Mouse (Mus musculus) left cerebral cortex, postnatal 14 days (tissue): ENCODE data around the gene Soga1. TPM values are rescaled to one million over a fixed set of nuclear protein-coding genes. Genes with fewer than 3 reads are reported as not detected.

ENCODE experiments used
- DNase-seq, 2 experiments: peaks; one replicate each; pipeline ENCODE4 v3.0.0; 2021 to 2022; ENCODE audit warnings: low spot score in 2 of 2, mixed read lengths in 1 of 2
- intact Hi-C: fragments of 180-260 bp; cut with DNase I; formaldehyde crosslinking; loops from one replicate; pipeline ENCODE4 v1.15.1; 2025
- total RNA-seq, 2 experiments: library from RNA; stranded (reverse); gene quantifications; 2 replicates each; pipeline ENCODE4 v1.2.3; 2021

The Soga1 gene
- total RNA-seq, 2 experiments from 2014 or later = 38.8 to 41.1 TPM

- intact Hi-C loops = no loop called here
- no peak for DNase-seq
Observed at GRCm38 (mm10) chr2:157084831-157085585, 6.0 kb upstream of the Soga1 start.

- intact Hi-C loops = no loop called here
Observed at GRCm38 (mm10) chr2:157081960-157082359, 2.9 kb upstream of the Soga1 start.

GRCm38 (mm10) chr2:157081331-157081730 lies 2.3 kb upstream of the Soga1 start:
- intact Hi-C loops = no loop called here
- DNase-seq = no peak

More at GRCm38 (mm10) chr2:157081960-157082359, 2.9 kb upstream of the Soga1 start:
- no peak for DNase-seq

- intact Hi-C loops = loop anchor here (5.0 kb wide), 2 partner anchors 37 to 202 kb away; no protein-coding TSS in a partner anchor
- no peak for DNase-seq
Observed at GRCm38 (mm10) chr2:157079701-157080180, 687 bp upstream of the Soga1 start.

GRCm38 (mm10) chr2:157078059-157078792 lies 828 bp downstream of the Soga1 start:
- intact Hi-C loops = loop anchor here (5.0 kb wide), 2 partner anchors 36 to 201 kb away; no protein-coding TSS in a partner anchor
- DNase-seq = no peak

- intact Hi-C loops = loop anchor here (5.0 kb wide), 2 partner anchors 35 to 200 kb away; no protein-coding TSS in a partner anchor
- DNase-seq = peak; percentile 71 to 75
Observed at GRCm38 (mm10) chr2:157077641-157078058, 1.4 kb downstream of the Soga1 start.

GRCm38 (mm10) chr2:157077160-157077559 lies 1.9 kb downstream of the Soga1 start:
- intact Hi-C loops = loop anchor here (5.0 kb wide), 2 partner anchors 35 to 200 kb away; no protein-coding TSS in a partner anchor
- DNase-seq = no peak

- no peak for DNase-seq
- intact Hi-C loops = loop anchor here (5.0 kb wide), 2 partner anchors 34 to 199 kb away; no protein-coding TSS in a partner anchor
Observed at GRCm38 (mm10) chr2:157076585-157076984, 2.5 kb downstream of the Soga1 start.

- DNase-seq = no peak
- intact Hi-C loops = loop anchor here (5.0 kb wide), 2 partner anchors 33 to 198 kb away; no protein-coding TSS in a partner anchor
Observed at GRCm38 (mm10) chr2:157075685-157076084, 3.4 kb downstream of the Soga1 start.

GRCm38 (mm10) chr2:157075226-157075625 lies 3.8 kb downstream of the Soga1 start:
- intact Hi-C loops = loop anchor here (5.0 kb wide), 2 partner anchors 33 to 198 kb away; no protein-coding TSS in a partner anchor
- no peak for DNase-seq

GRCm38 (mm10) chr2:157074772-157075171 lies 4.3 kb downstream of the Soga1 start:
- intact Hi-C loops = loop anchor here (5.0 kb wide), 2 partner anchors 32 to 197 kb away; no protein-coding TSS in a partner anchor
- DNase-seq = no peak

GRCm38 (mm10) chr2:157074186-157074724 lies 4.8 kb downstream of the Soga1 start:
- intact Hi-C loops = no loop called here
- DNase-seq = no peak

- peak in 1 of 2 experiments; percentile 69 for DNase-seq
- intact Hi-C loops = no loop called here
Observed at GRCm38 (mm10) chr2:157073378-157074052, 5.5 kb downstream of the Soga1 start.

GRCm38 (mm10) chr2:157072316-157072990 lies 6.6 kb downstream of the Soga1 start:
- intact Hi-C loops = no loop called here
- no peak for DNase-seq

- intact Hi-C loops = no loop called here
- DNase-seq = no peak
Observed at GRCm38 (mm10) chr2:157071556-157071955, 7.5 kb downstream of the Soga1 start.

- peak in 1 of 2 experiments; percentile 48 for DNase-seq
- intact Hi-C loops = no loop called here
Observed at GRCm38 (mm10) chr2:157070365-157070764, 8.7 kb downstream of the Soga1 start.

- intact Hi-C loops = no loop called here
- no peak for DNase-seq
Observed at GRCm38 (mm10) chr2:157069755-157070315, 9.2 kb downstream of the Soga1 start.

- DNase-seq = no peak
Observed at GRCm38 (mm10) chr2:157069355-157069735, 9.7 kb downstream of the Soga1 start.

More at GRCm38 (mm10) chr2:157069355-157069735, 9.7 kb downstream of the Soga1 start:
- intact Hi-C loops = no loop called here
